17 mouse cellular contexts compared by ENCODE assay signal in the genomic region with DNA sequence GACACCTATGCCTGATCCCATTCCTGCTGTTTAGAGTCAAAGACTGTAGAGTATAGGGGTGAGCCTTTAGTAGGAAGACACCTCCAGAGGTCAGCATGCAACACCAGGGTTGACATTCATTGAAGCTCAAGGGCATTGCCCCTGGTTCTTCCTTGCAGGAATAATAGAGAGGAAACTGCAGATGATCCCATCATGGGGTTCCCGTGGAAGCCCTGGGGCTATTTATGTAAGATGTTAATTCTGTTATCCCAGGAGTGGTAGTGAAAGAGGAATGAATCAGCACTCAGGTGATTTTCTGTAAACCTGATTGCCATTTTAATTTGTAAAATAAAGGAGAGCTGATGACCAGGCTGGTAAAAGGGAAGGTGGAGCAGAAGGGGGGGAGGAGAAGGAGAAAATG. TPM values are rescaled to one million over a fixed set of nuclear protein-coding genes. Genes with fewer than 3 reads are reported as not detected.
"Had no signal": no experiment of that assay in that cellular context is flagged by ENCODE, and none has a peak within 500 bp of the region (broad histone marks: within the 10 kb centered on the region; RNA-seq: fewer than 3 reads in every experiment).

No protein-coding gene starts in this region.

RNA-seq across cellular contexts. Expression of gene 1700049E17Rik2, which starts 13.3 kb away (rescaled TPM):
- total RNA-seq: heart, postnatal 10 days; heart, postnatal 14 days; heart, postnatal 25 days; heart, postnatal 36 days; heart, postnatal 4 days; hematopoietic stem cell, adult 5-6 weeks; hindbrain, postnatal 0 days; layer of hippocampus, adult 8-10 months; layer of hippocampus, postnatal 36 days had no signal

RNA-seq across cellular contexts. Expression of gene Gm7970, which starts 31.0 kb away (rescaled TPM):
- total RNA-seq: heart, postnatal 10 days; heart, postnatal 14 days; heart, postnatal 25 days; heart, postnatal 36 days; heart, postnatal 4 days; hematopoietic stem cell, adult 5-6 weeks; hindbrain, postnatal 0 days; layer of hippocampus, adult 18-20 months; layer of hippocampus, adult 2 months; layer of hippocampus, adult 8-10 months; layer of hippocampus, postnatal 10 days; layer of hippocampus, postnatal 14 days; layer of hippocampus, postnatal 25 days; layer of hippocampus, postnatal 36 days; left cerebral cortex, adult 18-20 months; left cerebral cortex, adult 2 months; left cerebral cortex, adult 8-10 months had no signal

RNA-seq across cellular contexts. Expression of gene Gm3072, which starts 38.1 kb away (rescaled TPM):
- total RNA-seq: heart, postnatal 10 days; heart, postnatal 14 days; heart, postnatal 25 days; heart, postnatal 36 days; heart, postnatal 4 days; hematopoietic stem cell, adult 5-6 weeks; hindbrain, postnatal 0 days; layer of hippocampus, adult 18-20 months; layer of hippocampus, adult 2 months; layer of hippocampus, adult 8-10 months; layer of hippocampus, postnatal 10 days; layer of hippocampus, postnatal 14 days; layer of hippocampus, postnatal 25 days; layer of hippocampus, postnatal 36 days; left cerebral cortex, adult 18-20 months; left cerebral cortex, adult 2 months; left cerebral cortex, adult 8-10 months had no signal

RNA-seq across cellular contexts. Expression of gene Gm3676, which starts 59.9 kb away (rescaled TPM):
- total RNA-seq: heart, postnatal 10 days; heart, postnatal 14 days; heart, postnatal 25 days; heart, postnatal 36 days; heart, postnatal 4 days; hematopoietic stem cell, adult 5-6 weeks; hindbrain, postnatal 0 days; layer of hippocampus, adult 8-10 months; layer of hippocampus, postnatal 25 days; layer of hippocampus, postnatal 36 days; left cerebral cortex, adult 18-20 months; left cerebral cortex, adult 2 months had no signal
